Mouse (Mus musculus) heart, embryonic 12.5 days (tissue): ENCODE results near the gene Cdk6. TPM values are rescaled to one million over a fixed set of nuclear protein-coding genes. Genes with fewer than 3 reads are reported as not detected.

Source experiments
- ATAC-seq: fragments of 200-750 bp; cut with Nextera tagmentation; 2 replicates; pipeline ENCODE4 v1.8.0; 2017; ENCODE audit warnings: moderate TSS enrichment, moderate library complexity; ENCODE audit not compliant: insufficient number of reproducible peaks, low FRiP score
- H3K27ac ChIP-seq: fragments of 300-500 bp; sonication (generic); 2 replicates; pipeline ENCODE4 v1.5.1; 2016; ENCODE audit warnings: mild to moderate bottlenecking, moderate library complexity; ENCODE audit not compliant: poor library complexity, severe bottlenecking
- H3K27me3 ChIP-seq: fragments of 300-500 bp; sonication (generic); replicated peaks from 2 replicates; pipeline ENCODE4 v1.6.1; 2016; ENCODE audit warnings: mild to moderate bottlenecking, moderate library complexity
- H3K36me3 ChIP-seq: fragments of 300-500 bp; sonication (generic); 2 replicates; pipeline ENCODE4 v1.6.1; 2016; ENCODE audit warnings: mild to moderate bottlenecking, moderate library complexity
- H3K4me1 ChIP-seq: fragments of 300-500 bp; sonication (generic); replicated peaks from 2 replicates; pipeline ENCODE4 v1.6.1; 2016; ENCODE audit warnings: mild to moderate bottlenecking
- H3K4me2 ChIP-seq: fragments of 300-500 bp; sonication (generic); 2 replicates; pipeline ENCODE4 v1.6.1; 2016; ENCODE audit warnings: mild to moderate bottlenecking, moderate library complexity
- H3K4me3 ChIP-seq: fragments of 300-500 bp; sonication (generic); 2 replicates; pipeline ENCODE4 v1.5.1; 2016; ENCODE audit warnings: mild to moderate bottlenecking
- H3K9ac ChIP-seq: fragments of 300-500 bp; sonication (generic); 2 replicates; pipeline ENCODE4 v1.6.1; 2016; ENCODE audit warnings: mild to moderate bottlenecking, moderate library complexity
- H3K9me3 ChIP-seq: fragments of 300-500 bp; sonication (generic); replicated peaks from 2 replicates; pipeline ENCODE4 v1.6.1; 2016; ENCODE audit warnings: mild to moderate bottlenecking, moderate library complexity
- WGBS: fragments of 180-500 bp; shearing (Covaris S2); methylation state at CpG from one replicate; pipeline ENCODE4 v1.1.7; 2016; 5-methylcytosine and 5-hydroxymethylcytosine counted together
- polyA plus RNA-seq: library from polyadenylated mRNA; unstranded; fragments of >200 nt; fragmentation: Nextera tagmentation; extraction: Ambion mirVana; gene quantifications from 2 replicates; pipeline ENCODE4 v1.2.1, GENCODE M21; 2016

Gene Cdk6
- polyA plus RNA-seq, 1 experiment from 2014 or later: 32.5 TPM

GRCm38 (mm10) chr5:3380692-3381233 lies 39.5 kb downstream of the Cdk6 start:
- Histone ChIP-seq H3K27ac (no peak overlapping the region), H3K4me2 (no peak overlapping the region), H3K4me3 (no peak overlapping the region), H3K9ac (no peak overlapping the region), H3K27me3 (no peaks in the 10 kb centered on the region), H3K9me3 (no peaks in the 10 kb centered on the region), H3K36me3 (no peaks in the 10 kb centered on the region), H3K4me1 (peaks cover 39% of the 10 kb centered on the region)
- ATAC-seq: no peak
- 78% methylated on average over 9 of the region's 9 CpGs for WGBS

DNA sequence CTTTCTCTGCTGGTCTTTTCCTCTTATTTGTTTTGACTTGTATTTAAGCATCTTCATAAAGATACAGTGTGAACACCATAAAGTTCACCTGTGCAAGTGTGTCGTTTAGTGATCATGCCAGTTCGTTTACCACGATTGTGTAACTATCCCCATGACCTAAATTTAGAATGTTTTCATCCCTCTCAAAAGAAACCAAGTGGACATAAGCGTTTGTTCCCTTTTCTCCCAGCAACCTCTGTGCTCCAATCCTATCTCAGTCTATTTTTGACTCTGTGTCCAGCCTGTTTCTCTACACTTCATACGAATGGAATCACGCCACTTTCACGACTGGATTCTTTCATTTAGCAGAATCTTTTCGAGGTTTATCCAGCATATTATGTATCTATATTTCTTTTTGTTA lies 40.5 kb downstream of the Cdk6 start:
- peak overlapping the region; percentile 64; the same call in 1 of the 2 replicates for H3K27ac ChIP-seq
- H3K4me1 ChIP-seq: peaks cover 48% of the 10 kb centered on the region
- ATAC-seq: no peak
- no peak overlapping the region for H3K4me2 ChIP-seq
- no peak overlapping the region for H3K9ac ChIP-seq
- no peak overlapping the region for H3K4me3 ChIP-seq
- 38% methylated on average over 8 of the region's 8 CpGs for WGBS
- H3K27me3 ChIP-seq: no peaks in the 10 kb centered on the region
- no peaks in the 10 kb centered on the region for H3K9me3 ChIP-seq
- no peaks in the 10 kb centered on the region for H3K36me3 ChIP-seq

GRCm38 (mm10) chr5:3382343-3383040 lies 41.2 kb downstream of the Cdk6 start:
- Histone ChIP-seq H3K9ac (no peak overlapping the region), H3K9me3 (no peaks in the 10 kb centered on the region), H3K27me3 (no peaks in the 10 kb centered on the region), H3K27ac (peak overlapping the region; percentile 64), H3K4me3 (no peak overlapping the region), H3K4me2 (peak overlapping the region; percentile 7; the same call in 1 of the 2 replicates), H3K36me3 (no peaks in the 10 kb centered on the region), H3K4me1 (peaks cover 46% of the 10 kb centered on the region)
- ATAC-seq: no peak
- WGBS: 70% methylated on average over 13 of the region's 13 CpGs

GRCm38 (mm10) chr5:3383547-3383946 lies 42.3 kb downstream of the Cdk6 start:
- no peak overlapping the region for H3K9ac ChIP-seq
- H3K27me3 ChIP-seq: no peaks in the 10 kb centered on the region
- no peaks in the 10 kb centered on the region for H3K36me3 ChIP-seq
- peaks cover 46% of the 10 kb centered on the region for H3K4me1 ChIP-seq
- H3K4me2 ChIP-seq: no peak overlapping the region
- H3K9me3 ChIP-seq: no peaks in the 10 kb centered on the region
- WGBS: 75% methylated on average over 3 of the region's 3 CpGs
- H3K4me3 ChIP-seq: no peak overlapping the region
- no peak overlapping the region for H3K27ac ChIP-seq
- ATAC-seq: no peak

GRCm38 (mm10) chr5:3385078-3385477 lies 43.8 kb downstream of the Cdk6 start:
- Histone ChIP-seq H3K4me3 (no peak overlapping the region), H3K9me3 (no peaks in the 10 kb centered on the region), H3K4me1 (peaks cover 46% of the 10 kb centered on the region), H3K9ac (no peak overlapping the region), H3K36me3 (peaks cover 1% of the 10 kb centered on the region; the same call in 1 of the 2 replicates), H3K27me3 (no peaks in the 10 kb centered on the region), H3K27ac (no peak overlapping the region), H3K4me2 (no peak overlapping the region)
- peak; percentile 56; the same call in 1 of the 2 replicates for ATAC-seq
- WGBS: 80% methylated on average over 1 of the region's 1 CpGs

DNA sequence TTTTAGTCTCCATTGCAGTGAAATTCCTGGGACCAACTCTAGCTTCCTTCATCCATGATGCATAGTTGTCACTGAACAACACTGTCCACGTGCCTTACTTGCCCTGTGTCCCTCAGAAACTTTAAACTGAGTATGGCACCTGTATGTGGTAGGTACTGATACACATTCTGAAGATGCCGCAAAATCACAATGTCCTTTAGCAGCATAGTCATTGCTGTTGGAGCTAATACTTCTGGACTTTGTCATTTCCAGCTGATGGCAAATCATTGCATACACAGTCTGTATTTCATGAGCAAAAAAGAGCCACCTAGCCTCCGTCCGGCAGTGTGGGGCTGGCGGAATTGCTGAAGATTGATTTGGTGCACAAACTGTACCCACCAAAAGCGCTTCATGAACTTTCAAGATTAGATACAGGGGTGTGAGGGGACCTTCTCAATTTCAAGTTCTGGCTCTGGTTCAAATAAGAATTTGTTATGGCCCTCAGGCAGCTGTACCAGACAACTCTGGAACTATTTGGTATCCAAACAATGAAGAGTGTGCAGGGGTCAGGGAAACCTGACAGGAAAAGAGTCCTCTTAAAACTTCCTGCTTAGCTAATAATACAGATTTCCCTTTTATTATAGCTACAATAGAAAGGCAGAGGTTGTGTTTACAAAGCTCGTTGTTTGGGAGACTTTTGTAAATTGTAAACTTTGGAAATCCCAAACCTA lies 44.9 kb downstream of the Cdk6 start:
- no peak for ATAC-seq
- Histone ChIP-seq H3K4me3 (no peak overlapping the region), H3K27ac (0 out of 2 replicates have a peak overlapping the region, but pooled peaks have one; percentile 7), H3K36me3 (peaks cover 7% of the 10 kb centered on the region; the same call in 1 of the 2 replicates), H3K27me3 (no peaks in the 10 kb centered on the region), H3K9me3 (no peaks in the 10 kb centered on the region), H3K9ac (no peak overlapping the region), H3K4me2 (no peak overlapping the region), H3K4me1 (peaks cover 38% of the 10 kb centered on the region)
- WGBS: 55% methylated on average over 7 of the region's 7 CpGs

DNA sequence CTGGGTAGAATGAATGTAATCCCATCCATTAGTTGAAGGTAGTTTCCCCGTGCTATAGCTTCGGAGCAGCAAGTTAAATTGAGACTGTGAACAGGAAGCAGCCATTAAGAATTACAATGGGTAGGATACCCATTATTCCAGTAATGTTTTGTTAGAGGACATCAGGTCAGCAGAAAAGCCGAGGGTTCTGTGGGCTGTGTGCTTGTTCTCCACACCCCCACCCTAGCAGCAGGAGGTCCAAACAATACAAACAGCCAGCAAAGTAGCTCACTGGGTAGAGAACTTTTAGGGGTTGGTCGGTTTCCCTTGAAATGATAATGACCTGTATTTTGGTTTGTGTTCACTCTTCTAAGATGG lies 45.4 kb downstream of the Cdk6 start:
- no peak overlapping the region for H3K4me3 ChIP-seq
- no peaks in the 10 kb centered on the region for H3K9me3 ChIP-seq
- no peaks in the 10 kb centered on the region for H3K27me3 ChIP-seq
- H3K4me2 ChIP-seq: no peak overlapping the region
- H3K4me1 ChIP-seq: peaks cover 32% of the 10 kb centered on the region
- no peak for ATAC-seq
- H3K9ac ChIP-seq: no peak overlapping the region
- peaks cover 10% of the 10 kb centered on the region for H3K36me3 ChIP-seq
- 32% methylated on average over 4 of the region's 4 CpGs for WGBS
- no peak overlapping the region for H3K27ac ChIP-seq

GRCm38 (mm10) chr5:3387138-3387537 lies 45.9 kb downstream of the Cdk6 start:
- H3K4me2 ChIP-seq: no peak overlapping the region
- peaks cover 12% of the 10 kb centered on the region for H3K36me3 ChIP-seq
- 51% methylated on average over 5 of the region's 5 CpGs for WGBS
- no peak overlapping the region for H3K9ac ChIP-seq
- no peak for ATAC-seq
- H3K9me3 ChIP-seq: no peaks in the 10 kb centered on the region
- no peak overlapping the region for H3K27ac ChIP-seq
- no peaks in the 10 kb centered on the region for H3K27me3 ChIP-seq
- H3K4me3 ChIP-seq: no peak overlapping the region
- peaks cover 30% of the 10 kb centered on the region for H3K4me1 ChIP-seq

GRCm38 (mm10) chr5:3392856-3393255 lies 51.6 kb downstream of the Cdk6 start:
- Histone ChIP-seq H3K27me3 (no peaks in the 10 kb centered on the region), H3K4me3 (no peak overlapping the region), H3K4me1 (0 out of 2 replicates have a peak, but pooled peaks cover 10% of the 10 kb centered on the region), H3K27ac (no peak overlapping the region), H3K9ac (no peak overlapping the region), H3K36me3 (peaks cover 22% of the 10 kb centered on the region), H3K9me3 (no peaks in the 10 kb centered on the region), H3K4me2 (no peak overlapping the region)
- ATAC-seq: no peak
- 82% methylated on average over 3 of the region's 3 CpGs for WGBS

- WGBS: 78% methylated on average over 7 of the region's 7 CpGs
- H3K9ac ChIP-seq: no peak overlapping the region
- peaks cover 22% of the 10 kb centered on the region for H3K36me3 ChIP-seq
- no peak for ATAC-seq
- no peak overlapping the region for H3K27ac ChIP-seq
- H3K4me2 ChIP-seq: no peak overlapping the region
- no peaks in the 10 kb centered on the region for H3K27me3 ChIP-seq
- H3K4me1 ChIP-seq: 0 out of 2 replicates have a peak, but pooled peaks cover 10% of the 10 kb centered on the region
- no peak overlapping the region for H3K4me3 ChIP-seq
- H3K9me3 ChIP-seq: no peaks in the 10 kb centered on the region
Observed at GRCm38 (mm10) chr5:3394145-3394544, 52.9 kb downstream of the Cdk6 start.

GRCm38 (mm10) chr5:3395020-3395419 lies 53.7 kb downstream of the Cdk6 start:
- peaks cover 22% of the 10 kb centered on the region for H3K36me3 ChIP-seq

More at GRCm38 (mm10) chr5:3395020-3395419, 53.7 kb downstream of the Cdk6 start:
- 75% methylated on average over 6 of the region's 6 CpGs for WGBS
- no peak overlapping the region for H3K4me2 ChIP-seq
- no peak overlapping the region for H3K4me3 ChIP-seq
- ATAC-seq: no peak
- 0 out of 2 replicates have a peak, but pooled peaks cover 10% of the 10 kb centered on the region for H3K4me1 ChIP-seq
- no peaks in the 10 kb centered on the region for H3K27me3 ChIP-seq
- H3K9ac ChIP-seq: 0 out of 2 replicates have a peak overlapping the region, but pooled peaks have one; percentile 2
- H3K27ac ChIP-seq: no peak overlapping the region
- H3K9me3 ChIP-seq: no peaks in the 10 kb centered on the region
